17 mouse cellular contexts compared by ENCODE assay signal in the genomic region with DNA sequence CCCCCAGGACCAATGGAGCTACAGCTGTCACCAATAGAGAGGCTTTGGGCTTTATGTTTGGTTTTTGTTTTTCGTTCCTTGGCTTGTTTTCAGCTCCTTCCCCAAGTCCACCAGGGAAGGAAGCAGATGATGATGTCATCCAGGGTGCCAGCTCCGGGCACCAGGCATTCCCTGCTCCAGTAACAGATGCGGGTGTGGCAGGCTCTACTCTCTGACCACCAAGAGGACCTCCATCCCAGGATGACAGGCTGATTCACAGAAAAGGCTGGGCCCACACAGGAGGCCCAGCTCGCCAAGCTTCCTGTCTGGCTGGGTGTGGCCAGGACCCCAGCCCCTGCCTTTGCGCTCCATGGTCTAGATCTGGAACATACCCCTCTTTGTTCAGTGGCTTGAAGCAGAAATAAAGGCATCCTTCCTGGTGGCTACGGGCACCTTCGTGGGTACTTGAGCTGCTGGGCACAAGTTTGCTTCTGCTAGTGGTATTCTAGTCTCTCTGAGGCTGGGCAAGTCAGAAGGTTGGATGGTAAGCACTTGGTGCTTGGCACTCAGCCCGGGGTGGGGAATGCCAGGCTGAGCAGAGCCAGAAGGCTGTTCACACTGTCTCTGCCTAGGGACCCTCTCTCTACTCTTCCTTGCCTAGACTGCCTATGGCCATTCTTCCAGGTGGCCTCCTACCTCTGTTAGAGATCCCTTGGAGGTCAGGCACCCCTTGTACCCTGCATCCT. TPM values are rescaled to one million over a fixed set of nuclear protein-coding genes. Genes with fewer than 3 reads are reported as not detected.
DNase-seq lines count a peak whose midpoint lies in the region; ATAC-seq and TF ChIP-seq lines count a peak whose summit lies in the region.
"Had no signal": no experiment of that assay in that cellular context is flagged by ENCODE, and none has a peak within 500 bp of the region (broad histone marks: within the 10 kb centered on the region; RNA-seq: fewer than 3 reads in every experiment).

No protein-coding gene starts in this region.

- H3K4me1 ChIP-seq in limb, embryonic 12.5 days (replicated peaks), result peaks cover 28% of the 10 kb centered on the region
- peaks cover 35% of the 10 kb centered on the region for H3K4me1 ChIP-seq in limb, embryonic 10.5 days
- H3K4me1 ChIP-seq in embryonic facial prominence, embryonic 15.5 days, result peaks cover 42% of the 10 kb centered on the region
- peaks cover 19% of the 10 kb centered on the region for H3K4me1 ChIP-seq in limb, embryonic 14.5 days (ENCODE audit: control insufficient read depth, insufficient read depth, low read length)

- no peaks in the 10 kb centered on the region for H3K9me3 ChIP-seq in limb, embryonic 12.5 days
- H3K9me3 ChIP-seq in limb, embryonic 10.5 days (replicated peaks), result no peaks in the 10 kb centered on the region
- no peaks in the 10 kb centered on the region for H3K9me3 ChIP-seq in embryonic facial prominence, embryonic 15.5 days (replicated peaks)
- H3K9me3 ChIP-seq in limb, embryonic 14.5 days (ENCODE audit: control insufficient read depth, low read length), result no peaks in the 10 kb centered on the region
- H3K9me3 ChIP-seq: forebrain, embryonic 15.5 days; hindbrain, embryonic 10.5 days; liver, embryonic 15.5 days had no signal

- WGBS in limb, embryonic 12.5 days, result 71% methylated on average over 8 of the region's 8 CpGs
- 77% methylated on average over 8 of the region's 8 CpGs for WGBS in limb, embryonic 10.5 days
- 59% methylated on average over 8 of the region's 8 CpGs for WGBS in embryonic facial prominence, embryonic 15.5 days
- WGBS in limb, embryonic 14.5 days, result 74% methylated on average over 8 of the region's 8 CpGs

- intact Hi-C loops in heart, postnatal 25 days (cut with DNase I), result loop anchor here (1.0 to 5.0 kb wide), 3 partner anchors 9 to 139 kb away; partner anchors contain the start of gene Amn

- peak overlapping the region; percentile 78 for H3K27ac ChIP-seq in limb, embryonic 12.5 days
- H3K27ac ChIP-seq in limb, embryonic 10.5 days, result no peak overlapping the region
- peak overlapping the region; percentile 36; the same call in 1 of the 2 replicates for H3K27ac ChIP-seq in embryonic facial prominence, embryonic 15.5 days (replicated peaks)
- peak overlapping the region; percentile 28; the same call in 1 of the 2 replicates for H3K27ac ChIP-seq in limb, embryonic 14.5 days (replicated peaks; ENCODE audit: low read depth, low read length)
- H3K27ac ChIP-seq: forebrain, embryonic 15.5 days; hindbrain, embryonic 10.5 days had no signal

- no peaks in the 10 kb centered on the region for H3K36me3 ChIP-seq in limb, embryonic 12.5 days
- no peaks in the 10 kb centered on the region for H3K36me3 ChIP-seq in limb, embryonic 10.5 days
- H3K36me3 ChIP-seq in embryonic facial prominence, embryonic 15.5 days, result no peaks in the 10 kb centered on the region
- no peaks in the 10 kb centered on the region for H3K36me3 ChIP-seq in limb, embryonic 14.5 days (ENCODE audit: control insufficient read depth, insufficient read depth, low read length)
- H3K36me3 ChIP-seq: forebrain, embryonic 15.5 days; hindbrain, embryonic 10.5 days; liver, embryonic 15.5 days had no signal

- H3K27me3 ChIP-seq in limb, embryonic 12.5 days, result peaks cover 67% of the 10 kb centered on the region
- peaks cover 71% of the 10 kb centered on the region for H3K27me3 ChIP-seq in limb, embryonic 10.5 days (ENCODE audit: low read depth, poor library complexity, severe bottlenecking)
- H3K27me3 ChIP-seq in embryonic facial prominence, embryonic 15.5 days, result peaks cover 12% of the 10 kb centered on the region
- peaks cover 13% of the 10 kb centered on the region for H3K27me3 ChIP-seq in limb, embryonic 14.5 days (ENCODE audit: control insufficient read depth, insufficient read depth, low read length)

- H3K4me2 ChIP-seq in limb, embryonic 12.5 days, result no peak overlapping the region
- no peak overlapping the region for H3K4me2 ChIP-seq in embryonic facial prominence, embryonic 15.5 days (replicated peaks)
- H3K4me2 ChIP-seq in limb, embryonic 14.5 days (replicated peaks; ENCODE audit: low read depth, low read length, severe bottlenecking), result no peak overlapping the region
- H3K4me2 ChIP-seq: forebrain, embryonic 15.5 days; liver, embryonic 15.5 days had no signal

- DNase-seq in heart, adult 11 months, result peak; percentile 93
- DNase-seq in heart, postnatal 25 days (ENCODE audit: low spot score), result no peak
- DNase-seq in limb, embryonic 10.5 days (ENCODE audit: low spot score), result no peak
- DNase-seq in limb, embryonic 14.5 days (ENCODE audit: low spot score), result no peak
- DNase-seq in spleen, postnatal 36 days (ENCODE audit: low spot score in 2 of 2), result no peak
- DNase-seq: kidney, adult 18-20 months; layer of hippocampus, postnatal 36 days; lung, postnatal 14 days had no signal

- no peak for ATAC-seq in limb, embryonic 12.5 days (ENCODE audit: insufficient number of reproducible peaks, insufficient read depth, low FRiP score, low TSS enrichment, low read depth)
- ATAC-seq in embryonic facial prominence, embryonic 15.5 days (ENCODE audit: insufficient number of reproducible peaks, low FRiP score, low TSS enrichment, low read depth), result no peak
- no peak for ATAC-seq in limb, embryonic 14.5 days (ENCODE audit: low FRiP score, low read depth)
- no peak for ATAC-seq in monocyte, adult 5-6 weeks (replicated peaks; ENCODE audit: insufficient number of reproducible peaks, low FRiP score, low TSS enrichment, poor library complexity, severe bottlenecking)
- ATAC-seq: forebrain, embryonic 15.5 days had no signal

- no peak overlapping the region for H3K9ac ChIP-seq in limb, embryonic 12.5 days (replicated peaks)
- no peak overlapping the region for H3K9ac ChIP-seq in embryonic facial prominence, embryonic 15.5 days
- no peak overlapping the region; the same call in 1 of the 2 replicates for H3K9ac ChIP-seq in limb, embryonic 14.5 days (ENCODE audit: low read depth, low read length, severe bottlenecking)
- H3K9ac ChIP-seq: forebrain, embryonic 15.5 days; liver, embryonic 15.5 days had no signal

- H3K4me3 ChIP-seq in limb, embryonic 12.5 days (replicated peaks), result no peak overlapping the region
- no peak overlapping the region for H3K4me3 ChIP-seq in limb, embryonic 10.5 days
- no peak overlapping the region for H3K4me3 ChIP-seq in embryonic facial prominence, embryonic 15.5 days (replicated peaks)
- no peak overlapping the region for H3K4me3 ChIP-seq in limb, embryonic 14.5 days (replicated peaks; ENCODE audit: low read length)
- H3K4me3 ChIP-seq: forebrain, embryonic 15.5 days; liver, embryonic 15.5 days had no signal

- TF ChIP-seq POLR2A in limb, embryonic 14.5 days (IDR thresholded peaks at IDR 0.05; ENCODE audit: borderline replicate concordance, extremely low read depth, insufficient read depth, insufficient read length), result no peak

RNA-seq across cellular contexts. Expression of gene Exoc3l4, which starts 5.0 kb away (rescaled TPM):
- 1 to 10 TPM; 1.2 to 2.9 TPM for total RNA-seq in heart, postnatal 25 days (2021)
- polyA plus RNA-seq in limb, embryonic 12.5 days (2016; fragmentation: Nextera tagmentation; extraction: Ambion mirVana), result 5.6 and 7.1 TPM in 2 replicates
- 5.1 and 6.5 TPM in 2 replicates for polyA plus RNA-seq in limb, embryonic 10.5 days (2016; fragmentation: Nextera tagmentation; extraction: Ambion mirVana)
- polyA plus RNA-seq in embryonic facial prominence, embryonic 15.5 days (2015; fragmentation: Nextera tagmentation; extraction: Ambion mirVana), result 10.6 and 11.1 TPM in 2 replicates
- polyA plus RNA-seq in limb, embryonic 14.5 days (2012; rRNA removed), result 11.7 and 14.9 TPM in 2 replicates
- 7.4 and 7.7 TPM in 2 replicates for polyA plus RNA-seq in limb, embryonic 14.5 days (2014; fragmentation: Nextera tagmentation; extraction: Ambion mirVana)
- 1.1 TPM in 1 of 3 replicates, not detected in the others for total RNA-seq in monocyte, adult 5-6 weeks (2017)
- total RNA-seq: megakaryocyte-erythroid progenitor cell, adult 5-6 weeks had no signal

RNA-seq across cellular contexts. Expression of gene Lbhd2, which starts 5.2 kb away (rescaled TPM):
- total RNA-seq in heart, postnatal 25 days (2021), result not detected
- 4.4 and 6.7 TPM in 2 replicates for polyA plus RNA-seq in limb, embryonic 12.5 days (2016; fragmentation: Nextera tagmentation; extraction: Ambion mirVana)
- polyA plus RNA-seq in limb, embryonic 10.5 days (2016; fragmentation: Nextera tagmentation; extraction: Ambion mirVana), result not detected in 2 replicates
- polyA plus RNA-seq in embryonic facial prominence, embryonic 15.5 days (2015; fragmentation: Nextera tagmentation; extraction: Ambion mirVana), result 3.7 and 5.0 TPM in 2 replicates
- 11.0 and 17.2 TPM in 2 replicates for polyA plus RNA-seq in limb, embryonic 14.5 days (2012; rRNA removed)
- 19.2 and 22.3 TPM in 2 replicates for polyA plus RNA-seq in limb, embryonic 14.5 days (2014; fragmentation: Nextera tagmentation; extraction: Ambion mirVana)
- total RNA-seq in monocyte, adult 5-6 weeks (2017), result not detected in 3 replicates
- total RNA-seq: megakaryocyte-erythroid progenitor cell, adult 5-6 weeks had no signal
- polyA plus RNA-seq: C2C12; liver, embryonic 15.5 days had no signal

RNA-seq across cellular contexts. Expression of gene Tnfaip2, which starts 30.5 kb away (rescaled TPM):
- 10 to 100 TPM; 41.7 to 48.7 TPM for total RNA-seq in heart, postnatal 25 days (2021)
- polyA plus RNA-seq in limb, embryonic 12.5 days (2016; fragmentation: Nextera tagmentation; extraction: Ambion mirVana), result 4.1 and 5.3 TPM in 2 replicates
- polyA plus RNA-seq in limb, embryonic 10.5 days (2016; fragmentation: Nextera tagmentation; extraction: Ambion mirVana), result 4.3 and 6.0 TPM in 2 replicates
- polyA plus RNA-seq in embryonic facial prominence, embryonic 15.5 days (2015; fragmentation: Nextera tagmentation; extraction: Ambion mirVana), result 11.8 and 17.6 TPM in 2 replicates
- 9.3 and 10.2 TPM in 2 replicates for polyA plus RNA-seq in limb, embryonic 14.5 days (2012; rRNA removed)
- polyA plus RNA-seq in limb, embryonic 14.5 days (2014; fragmentation: Nextera tagmentation; extraction: Ambion mirVana), result 10.0 and 11.4 TPM in 2 replicates
- 25.9 to 40.4 TPM (median 27.4 TPM) in 3 replicates for total RNA-seq in monocyte, adult 5-6 weeks (2017)
- polyA plus RNA-seq: neural tube, embryonic 14.5 days had no signal

RNA-seq across cellular contexts. Expression of gene Cdc42bpb, which starts 34.3 kb away (rescaled TPM):
- total RNA-seq in heart, postnatal 25 days (2021), result 10 to 100 TPM; 57.5 to 60.2 TPM
- polyA plus RNA-seq in limb, embryonic 12.5 days (2016; fragmentation: Nextera tagmentation; extraction: Ambion mirVana), result 25.6 and 32.1 TPM in 2 replicates
- 30.4 and 32.0 TPM in 2 replicates for polyA plus RNA-seq in limb, embryonic 10.5 days (2016; fragmentation: Nextera tagmentation; extraction: Ambion mirVana)
- polyA plus RNA-seq in embryonic facial prominence, embryonic 15.5 days (2015; fragmentation: Nextera tagmentation; extraction: Ambion mirVana), result 33.2 and 36.1 TPM in 2 replicates
- polyA plus RNA-seq in limb, embryonic 14.5 days (2012; rRNA removed), result 163 and 215 TPM in 2 replicates
- polyA plus RNA-seq in limb, embryonic 14.5 days (2014; fragmentation: Nextera tagmentation; extraction: Ambion mirVana), result 37.0 and 39.7 TPM in 2 replicates
- 37.5 to 41.2 TPM (median 40.7 TPM) in 3 replicates for total RNA-seq in monocyte, adult 5-6 weeks (2017)
